Mouse (Mus musculus): ENCODE data around the gene Vmn2r58.
"Not testable (repeated sequence)": the region's sequence is repeated elsewhere in the genome, so short reads cannot be mapped to it uniquely, and the experiment has no call there.

Gene Vmn2r58

DNA sequence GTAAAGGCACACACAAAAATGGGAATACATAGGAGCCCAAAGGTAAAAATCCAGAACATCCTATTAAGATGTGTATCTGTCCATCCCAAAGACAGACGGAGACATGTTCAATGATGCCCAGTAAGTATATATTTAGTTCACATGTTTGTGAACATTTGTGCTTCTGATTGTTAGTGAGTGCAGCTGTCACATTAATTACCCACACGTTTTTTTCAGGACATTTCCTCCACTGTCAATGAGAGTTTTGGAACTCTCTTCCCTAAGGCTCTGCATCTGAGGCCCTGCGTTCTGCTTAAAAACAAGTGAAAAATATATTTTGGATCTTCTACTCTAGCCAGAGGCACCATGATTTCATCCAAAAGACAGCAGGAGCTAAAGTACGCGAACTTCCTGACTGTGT is at the start of gene Vmn2r58:
Gene Vmn2r58 (minus strand): TSS at position 101 of the 400 bp plus-strand sequence.
- DNase-seq (ENCODE audit: low spot score in 2 of 2), result not testable (repeated sequence)

All from frontal cortex, postnatal 36 days (tissue).